Mouse (Mus musculus) liver, adult (tissue): ENCODE data around the gene Madd.

Source experiments
- GATA4 ChIP-seq: IDR thresholded peaks from 2 replicates; pipeline ENCODE4 v1.6.1; 2014; ENCODE audit warnings: mild to moderate bottlenecking, low read length; ENCODE audit not compliant: insufficient replicate concordance

The Madd gene

DNA sequence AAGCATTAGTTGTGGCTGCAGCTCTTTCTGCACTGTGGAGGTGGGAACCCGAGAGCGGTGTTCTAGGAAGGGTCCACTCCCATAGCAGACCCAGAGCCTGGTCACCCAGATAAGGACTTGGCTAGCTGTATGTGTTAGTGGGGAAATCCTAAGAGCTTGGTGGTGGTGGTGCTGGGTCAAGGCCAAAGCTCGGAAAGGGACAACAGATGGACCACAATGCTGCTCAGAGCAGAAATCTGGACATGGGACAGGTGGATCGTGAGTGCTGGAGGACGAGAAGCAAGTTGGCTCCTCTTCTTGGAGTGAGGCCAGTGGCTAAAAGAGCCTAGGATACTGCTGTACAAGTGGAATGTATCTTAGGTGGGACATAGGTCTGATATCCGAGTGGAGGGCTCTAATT is 64.1 kb downstream of the Madd start:
- TF ChIP-seq GATA4 = no peak

DNA sequence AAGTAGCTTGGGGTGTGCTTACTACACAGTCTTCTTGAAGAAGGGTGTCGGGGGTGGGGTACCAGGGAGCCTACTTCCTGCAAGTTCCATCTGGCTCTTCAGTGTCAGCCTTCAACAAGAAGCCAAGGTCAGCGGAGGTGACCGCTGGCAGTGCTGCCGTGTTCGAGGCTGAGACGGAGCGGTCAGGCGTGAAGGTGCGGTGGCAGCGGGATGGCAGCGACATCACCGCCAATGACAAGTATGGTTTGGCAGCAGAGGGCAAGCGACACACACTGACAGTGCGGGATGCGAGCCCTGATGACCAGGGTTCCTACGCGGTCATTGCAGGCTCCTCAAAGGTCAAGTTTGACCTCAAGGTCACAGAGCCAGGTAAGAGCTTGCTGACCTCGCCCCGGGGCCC is 64.6 kb downstream of the Madd start:
- TF ChIP-seq GATA4 = no peak

DNA sequence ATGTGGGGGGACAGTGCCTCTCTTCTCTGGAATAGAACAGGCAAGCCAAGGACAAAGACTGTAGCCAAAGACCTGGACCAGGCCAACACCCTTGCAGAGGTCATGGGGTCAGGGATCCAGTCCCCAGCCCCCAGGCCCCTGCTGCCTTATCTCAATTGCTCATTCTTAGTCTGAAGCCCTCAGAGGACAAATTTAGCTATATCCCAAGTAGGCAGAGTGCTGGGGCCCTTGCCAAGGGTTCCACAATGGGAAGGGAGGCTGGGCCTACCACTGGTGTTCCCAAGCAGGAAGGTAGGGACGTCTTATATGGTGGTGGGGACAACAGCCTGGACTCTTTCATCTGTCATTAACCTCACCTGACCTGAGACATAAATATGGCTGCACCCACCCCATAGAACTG is 65.0 kb downstream of the Madd start:
- no peak for TF ChIP-seq GATA4

DNA sequence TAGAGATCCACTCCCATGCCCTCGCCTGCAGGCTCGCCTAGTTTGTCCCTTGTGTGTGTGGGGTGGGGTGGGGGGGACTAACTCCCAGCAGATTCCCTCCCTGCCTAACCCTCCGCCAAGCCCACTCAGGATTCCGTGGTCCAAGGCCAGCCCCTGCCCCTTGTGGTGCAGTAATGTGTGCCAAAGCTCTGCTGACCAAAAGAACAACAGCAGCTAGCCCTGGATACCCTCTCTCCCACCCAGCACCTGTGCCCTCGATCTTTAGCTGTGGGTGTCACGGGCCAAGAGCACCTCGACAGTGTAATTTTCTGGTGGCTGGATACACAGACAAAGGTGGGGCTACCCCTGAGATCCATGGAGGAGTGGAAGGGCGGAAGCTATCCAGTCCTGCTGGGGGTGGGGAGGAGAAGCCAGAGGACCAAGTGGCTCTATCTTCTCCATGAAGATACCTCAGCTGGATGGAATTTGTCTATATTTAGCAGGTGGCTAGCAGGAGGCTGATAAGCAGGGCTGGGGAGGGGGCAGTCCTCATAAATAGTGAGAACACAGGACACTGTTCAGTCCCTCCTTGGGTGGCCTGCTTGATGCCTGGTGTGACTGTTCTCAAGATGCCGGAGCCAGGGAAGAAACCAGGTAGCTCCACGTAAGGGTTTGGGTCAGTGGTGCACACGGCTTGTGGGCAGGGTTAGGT is 65.9 kb downstream of the Madd start, which contains the start of gene Mybpc3:
Mybpc3 (plus strand) TSS at position 560 of the 691 bp plus-strand sequence.
- TF ChIP-seq GATA4 = no peak

DNA sequence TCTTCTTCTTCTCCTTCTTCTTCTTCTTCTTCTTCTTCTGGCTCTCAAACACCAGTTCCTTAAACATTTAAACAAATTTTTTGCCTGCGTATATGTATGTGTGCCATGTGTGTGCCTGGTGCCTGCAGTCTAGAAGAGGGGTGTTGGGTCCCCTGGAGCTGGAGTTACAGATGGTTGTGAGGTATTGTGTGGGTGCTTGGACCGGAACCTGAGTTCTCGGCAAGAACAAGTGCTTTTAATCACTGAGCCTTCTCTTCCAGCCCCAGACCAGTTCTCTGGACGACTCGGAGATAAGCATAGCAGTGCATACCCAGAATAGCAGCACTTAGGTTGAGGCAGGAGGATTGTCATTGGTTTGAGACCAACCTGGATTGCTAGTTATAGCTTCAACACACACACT is 66.8 kb downstream of the Madd start:
- no peak for TF ChIP-seq GATA4

DNA sequence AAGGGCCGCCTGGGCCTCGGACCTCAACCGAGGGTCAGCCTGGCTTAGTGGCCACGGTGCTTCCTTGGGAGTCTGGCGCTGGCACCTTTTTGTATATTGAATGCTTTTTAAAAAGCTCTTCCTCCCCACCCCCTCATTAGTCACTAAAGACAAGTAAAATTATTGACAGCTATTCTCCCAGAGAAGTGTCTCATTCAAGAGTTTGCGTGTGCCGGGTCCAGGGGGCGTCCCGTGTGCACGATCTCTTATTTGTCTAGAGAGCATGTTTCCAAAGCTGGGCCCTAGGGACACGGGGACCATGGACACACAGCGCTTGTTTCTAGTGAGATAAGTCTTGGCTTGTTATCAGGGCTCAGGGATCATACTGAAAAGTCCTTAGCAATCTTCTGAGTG is 68.1 kb downstream of the Madd start:
- TF ChIP-seq GATA4 = no peak

DNA sequence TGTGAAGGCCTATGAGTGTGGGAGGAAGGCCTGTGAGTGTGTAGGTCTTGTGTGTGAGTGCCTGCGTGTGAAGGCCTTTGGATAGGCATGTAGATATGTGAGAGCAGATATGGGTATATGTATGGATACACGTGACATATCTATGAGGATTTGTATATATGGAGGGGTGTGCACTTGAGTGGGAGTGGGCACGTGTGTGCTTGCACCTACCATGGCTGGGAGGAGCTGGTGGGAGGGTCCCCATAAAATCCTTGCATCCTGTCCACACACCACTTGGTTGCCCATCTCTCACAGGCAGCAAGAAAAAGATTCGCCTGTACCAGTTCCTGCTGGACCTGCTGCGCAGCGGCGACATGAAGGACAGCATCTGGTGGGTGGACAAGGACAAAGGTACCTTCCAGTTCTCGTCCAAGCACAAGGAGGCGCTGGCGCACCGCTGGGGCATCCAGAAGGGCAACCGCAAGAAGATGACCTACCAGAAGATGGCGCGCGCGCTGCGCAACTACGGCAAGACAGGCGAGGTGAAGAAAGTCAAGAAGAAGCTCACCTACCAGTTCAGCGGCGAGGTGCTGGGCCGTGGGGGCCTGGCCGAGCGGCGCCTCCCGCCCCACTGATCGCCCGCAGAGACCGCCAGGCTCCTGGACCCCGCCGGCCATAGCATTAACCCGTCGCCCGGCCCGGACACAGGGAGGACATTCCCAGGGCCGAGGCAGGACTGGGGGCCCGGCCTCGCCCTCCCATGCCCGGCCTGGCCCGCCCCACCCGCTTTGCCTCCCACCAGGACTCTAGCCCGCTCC is 68.7 kb downstream of the Madd start:
- TF ChIP-seq GATA4 = no peak

DNA sequence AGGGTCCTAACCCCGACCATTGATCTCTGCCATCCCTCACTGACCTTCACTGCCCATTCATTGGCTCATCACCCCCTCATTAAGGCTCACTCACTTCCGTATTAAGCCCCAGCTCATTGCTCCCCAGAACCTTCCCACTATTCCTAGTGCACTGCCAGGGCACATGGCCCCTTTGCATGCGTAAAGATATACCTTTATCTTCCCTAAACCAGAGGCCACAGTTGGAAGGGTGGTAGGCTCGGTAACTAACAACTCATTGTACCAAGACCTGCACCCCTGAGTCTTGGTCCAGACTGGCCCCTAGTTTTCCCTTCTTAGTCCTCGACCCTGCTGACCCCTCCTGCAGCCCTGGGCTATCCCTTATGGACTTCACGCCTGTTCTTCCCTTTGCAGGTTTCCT is 69.8 kb downstream of the Madd start:
- TF ChIP-seq GATA4 = no peak

DNA sequence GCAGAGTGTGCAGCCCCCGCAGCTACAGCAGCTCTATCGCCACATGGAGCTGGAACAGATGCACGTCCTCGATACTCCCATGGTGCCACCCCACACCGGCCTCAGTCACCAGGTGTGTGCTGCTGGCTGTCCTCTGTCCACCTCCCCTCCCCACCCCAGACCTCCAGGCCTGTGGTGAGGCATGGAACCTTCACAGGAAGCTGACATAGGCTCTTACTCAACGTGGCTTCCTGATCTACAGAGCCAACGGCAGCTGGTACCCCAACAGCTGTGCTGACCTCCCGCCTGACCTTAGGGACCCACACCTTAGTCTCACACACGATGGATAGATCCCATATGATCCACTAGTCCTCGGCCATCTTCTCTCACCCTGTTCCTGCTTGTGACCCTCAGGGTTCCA is 70.3 kb downstream of the Madd start:
- no peak for TF ChIP-seq GATA4

DNA sequence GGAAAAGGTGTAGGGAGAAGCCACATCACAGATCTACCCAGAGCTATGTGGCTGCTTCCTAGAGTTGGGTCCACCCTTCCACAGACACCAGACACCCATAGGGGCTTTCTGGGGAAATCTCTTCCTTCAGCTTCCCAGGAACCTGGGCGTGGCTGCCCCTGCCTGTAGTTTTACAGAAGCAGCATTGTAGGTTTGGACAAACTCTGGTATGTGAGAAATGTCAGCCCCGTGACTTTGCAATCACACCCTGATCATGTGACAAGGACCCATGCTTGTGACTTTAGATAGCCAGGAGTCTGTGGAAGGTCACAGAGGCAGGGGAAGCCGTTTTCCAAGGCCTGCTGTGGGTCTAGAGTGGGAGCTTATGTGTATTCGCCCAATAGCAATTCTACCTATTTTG is 71.1 kb downstream of the Madd start:
- no peak for TF ChIP-seq GATA4

DNA sequence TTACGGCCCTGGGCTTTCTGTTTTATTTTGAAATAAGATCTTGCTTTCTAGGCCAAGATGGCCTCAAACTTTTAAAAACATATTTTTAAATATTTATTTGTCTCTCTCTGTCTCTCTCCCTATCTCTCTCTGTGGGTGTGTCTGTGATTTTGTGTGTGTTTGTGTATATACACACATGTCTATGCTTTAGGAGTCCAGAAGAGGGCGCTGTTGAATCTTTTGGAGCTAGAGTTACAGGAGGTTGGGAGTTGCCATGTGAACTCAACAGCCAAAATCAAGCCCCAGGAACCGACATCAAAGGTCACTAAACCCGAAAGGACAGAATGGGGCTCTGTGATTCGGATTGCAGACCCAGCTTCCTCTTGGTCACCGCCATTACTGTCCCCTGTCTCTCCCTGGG is 73.2 kb downstream of the Madd start:
- TF ChIP-seq GATA4 = no peak

DNA sequence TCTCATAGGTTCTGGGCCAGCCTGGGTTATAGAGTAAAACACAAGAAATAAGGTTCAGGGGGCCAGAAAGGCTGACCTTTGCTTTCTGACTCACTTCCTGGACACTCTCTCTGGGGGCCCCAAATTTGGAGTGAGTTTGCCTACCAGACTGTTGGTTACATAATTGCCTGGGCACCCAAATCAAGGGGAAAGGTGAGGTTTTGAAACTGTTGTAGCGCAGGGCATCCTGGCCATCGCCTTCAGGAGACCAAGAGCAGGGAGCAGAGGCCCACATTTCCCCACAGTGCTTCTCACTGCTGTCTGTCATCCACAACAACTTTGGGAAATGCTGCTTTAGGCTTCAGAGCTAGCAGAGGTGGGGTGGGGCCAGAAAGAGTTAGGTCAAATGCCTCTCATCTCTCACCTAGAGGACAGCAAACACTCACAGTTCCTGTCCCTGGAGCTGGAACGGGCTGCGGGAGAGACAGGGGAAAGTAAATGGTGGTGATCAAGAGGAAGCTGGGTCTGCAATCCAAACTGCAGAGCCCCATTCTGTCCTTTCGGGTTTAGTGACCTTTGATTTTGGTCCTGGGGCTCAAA is 73.7 kb downstream of the Madd start:
- no peak for TF ChIP-seq GATA4

DNA sequence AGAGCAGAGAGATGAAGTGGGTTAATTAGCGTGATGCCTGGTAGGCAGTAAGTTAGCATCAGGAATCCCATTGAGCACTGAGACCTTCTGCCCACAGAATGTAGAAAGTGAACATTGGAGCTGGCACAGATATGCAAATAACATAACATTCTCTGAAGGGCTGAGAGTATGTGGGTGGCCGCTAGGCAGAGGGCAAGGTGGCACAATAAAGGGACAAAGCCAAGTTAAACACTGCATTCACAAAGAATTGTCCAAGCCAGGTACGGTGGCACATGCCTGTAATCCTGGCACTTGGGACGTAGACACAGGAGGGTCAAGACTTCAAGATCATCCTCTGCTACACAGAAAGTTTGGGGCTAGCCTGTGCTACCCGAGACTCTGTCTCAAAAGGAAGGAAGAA is 74.4 kb downstream of the Madd start:
- TF ChIP-seq GATA4 = no peak

DNA sequence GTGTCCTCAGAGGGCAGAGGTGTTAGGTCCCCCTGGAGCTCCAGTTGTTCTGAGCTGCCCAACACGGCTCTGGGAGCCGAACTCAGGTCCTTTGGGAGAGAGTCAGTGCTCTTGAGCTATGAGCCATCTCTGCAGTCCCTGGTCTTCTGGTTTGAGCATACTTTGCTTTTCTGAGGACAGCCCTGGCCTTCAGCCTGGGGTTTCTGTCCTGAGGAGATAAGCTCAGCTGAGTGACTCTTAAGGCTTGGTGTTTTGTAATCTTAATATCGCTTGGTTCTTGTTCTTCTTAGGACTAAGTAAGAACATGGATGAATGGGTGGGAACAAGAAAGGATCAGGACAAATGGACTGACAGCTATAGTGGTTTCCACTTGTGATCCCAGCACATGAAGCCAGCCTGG is 75.5 kb downstream of the Madd start:
- TF ChIP-seq GATA4 = no peak

DNA sequence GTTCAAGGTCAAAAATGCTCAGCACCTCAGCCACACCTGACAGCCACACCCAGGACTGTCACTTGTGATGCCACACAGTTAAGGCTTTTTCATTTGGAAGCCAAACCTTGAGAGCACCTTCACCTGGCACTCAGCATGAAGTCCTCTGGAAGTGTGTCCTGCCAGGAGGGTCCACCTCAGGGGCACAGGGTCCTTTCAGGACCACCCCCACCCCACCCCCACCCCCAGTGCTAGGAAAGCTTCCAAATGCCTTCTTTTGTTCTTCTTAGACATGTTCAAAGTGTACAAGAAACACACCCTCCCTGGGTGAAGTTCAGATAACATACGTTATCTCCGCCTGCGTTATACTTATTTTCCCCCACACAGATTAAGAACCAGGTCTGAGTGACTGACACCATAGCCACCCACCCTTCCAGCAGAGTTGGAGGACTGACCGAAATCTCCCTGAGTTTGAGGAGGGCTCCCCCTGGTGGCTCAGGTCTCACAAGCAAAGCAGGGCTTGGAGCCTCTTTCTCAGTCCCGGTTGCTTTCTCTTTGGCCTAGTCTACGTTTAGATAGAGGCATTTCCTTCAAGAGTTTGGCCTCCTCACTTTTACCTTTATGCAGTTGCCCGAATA is 82.4 kb downstream of the Madd start:
- no peak for TF ChIP-seq GATA4

DNA sequence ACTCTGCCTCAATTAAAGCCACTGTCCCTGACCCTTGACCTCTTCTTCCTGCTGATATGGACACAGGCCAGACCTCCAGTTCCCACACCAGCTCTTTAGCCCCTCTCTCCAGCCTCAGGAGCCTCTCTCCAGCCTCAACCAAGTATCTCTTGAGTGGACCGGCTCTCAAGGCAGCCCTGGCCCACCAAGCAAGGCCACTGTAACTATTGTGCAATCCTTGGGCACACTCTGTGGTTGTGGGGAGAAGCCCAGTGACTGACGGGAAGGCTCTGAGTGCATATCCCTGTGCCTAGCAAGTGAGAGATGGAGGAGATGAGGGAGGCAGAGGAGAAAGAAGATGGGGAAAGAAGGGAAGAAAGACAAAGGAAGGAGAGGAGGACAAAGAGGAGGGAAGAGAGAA is 85.5 kb downstream of the Madd start:
- no peak for TF ChIP-seq GATA4

DNA sequence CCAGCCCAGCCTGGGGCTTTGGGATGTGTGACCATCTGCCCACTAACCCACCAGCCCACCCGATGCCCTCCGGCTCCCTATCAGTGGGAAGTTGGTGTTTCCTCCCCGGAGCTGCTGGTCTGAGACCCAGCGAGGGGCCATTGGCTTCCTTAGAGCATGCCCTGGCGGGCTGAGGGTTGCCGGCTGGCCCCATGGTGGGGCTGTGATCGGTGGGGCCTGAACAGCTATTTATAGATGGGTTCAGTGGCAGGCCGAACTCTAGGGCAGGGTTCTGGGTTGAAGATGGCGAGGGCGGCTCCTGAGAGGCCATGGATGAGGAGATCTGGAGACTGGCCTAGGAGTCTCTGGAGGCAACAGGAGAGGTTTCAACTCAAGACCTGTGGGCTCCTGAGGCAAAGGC is 86.6 kb downstream of the Madd start:
- TF ChIP-seq GATA4 = no peak

DNA sequence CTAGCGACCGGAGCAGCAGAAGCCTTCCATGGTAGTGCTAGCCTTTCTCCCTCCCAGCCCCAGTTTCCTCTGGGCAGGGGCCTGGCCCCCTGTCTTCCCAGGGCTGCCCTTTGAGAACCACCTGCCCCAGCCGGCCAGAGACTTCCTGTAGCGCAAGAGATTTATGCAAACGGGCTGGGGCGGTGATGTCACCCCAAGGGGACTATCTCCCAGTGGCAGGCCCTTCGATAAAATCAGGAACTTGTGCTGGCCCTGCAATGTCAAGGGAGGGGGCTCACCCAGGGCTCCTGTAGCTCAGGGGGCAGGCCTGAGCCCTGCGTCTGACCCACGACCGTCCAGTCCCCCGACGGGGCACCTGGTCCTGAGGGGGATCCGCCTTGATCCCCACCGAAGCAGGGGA is 87.1 kb downstream of the Madd start:
- no peak for TF ChIP-seq GATA4
